Mouse (Mus musculus) ES-Bruce4 (cell line): ENCODE measurements at regions not wholly inside any gene's neighbourhood (a gene's known extent, or its start where the extent isn't known, plus 50 kb on each side); places are given as distances from the start of the nearest gene placed in this dataset.

Experiments
- H3K27ac ChIP-seq: 2 replicates; pipeline ENCODE4 v1.5.1; 2012; ENCODE audit warnings: low read length, inconsistent platforms; ENCODE audit not compliant: insufficient read depth
- H3K27me3 ChIP-seq: 2 replicates; pipeline ENCODE4 v1.6.1; 2012; ENCODE audit warnings: mild to moderate bottlenecking, low read length, inconsistent platforms; ENCODE audit not compliant: control insufficient read depth, poor library complexity, insufficient read depth, severe bottlenecking
- H3K36me3 ChIP-seq: 2 replicates; pipeline ENCODE4 v1.6.1; 2012; ENCODE audit warnings: inconsistent platforms, mild to moderate bottlenecking, low read length, moderate library complexity; ENCODE audit not compliant: control insufficient read depth, poor library complexity, insufficient read depth, severe bottlenecking
- H3K4me1 ChIP-seq: one replicate; pipeline ENCODE4 v1.8.1; 2011; ENCODE audit warnings: low read length; ENCODE audit not compliant: control insufficient read depth, insufficient read depth
- H3K4me3 ChIP-seq: 2 replicates; pipeline ENCODE4 v1.5.1; 2011; ENCODE audit warnings: low read depth, mild to moderate bottlenecking, low read length
- H3K9ac ChIP-seq: 2 replicates; pipeline ENCODE4 v1.6.1; 2012; ENCODE audit warnings: low read depth, mild to moderate bottlenecking, inconsistent platforms; ENCODE audit not compliant: poor library complexity, severe bottlenecking
- H3K9me3 ChIP-seq: replicated peaks from 2 replicates; pipeline ENCODE4 v1.6.1; 2012; ENCODE audit warnings: mild to moderate bottlenecking, low read length, inconsistent platforms; ENCODE audit not compliant: control insufficient read depth, poor library complexity, insufficient read depth, severe bottlenecking
- CTCF ChIP-seq: IDR thresholded peaks from one replicate; pipeline ENCODE4 v1.8.1; 2011; ENCODE audit warnings: low read depth, low read length
- EP300 ChIP-seq: IDR thresholded peaks from 2 replicates; pipeline ENCODE4 v1.6.1; 2011; ENCODE audit warnings: low read depth, low read length; ENCODE audit not compliant: insufficient read depth
- POLR2A ChIP-seq: IDR thresholded peaks from one replicate; pipeline ENCODE4 v1.8.1; 2011; ENCODE audit warnings: low read length; ENCODE audit not compliant: insufficient read depth

GRCm38 (mm10) chr13:28790381-28790780 is 163.1 kb downstream of the Sox4 start:
- no peaks in the 10 kb centered on the region for H3K36me3 ChIP-seq
- H3K27ac ChIP-seq, result no peak overlapping the region
- no peak overlapping the region for H3K4me3 ChIP-seq
- H3K9ac ChIP-seq, result no peak overlapping the region
- TF ChIP-seq CTCF, result no peak
- TF ChIP-seq POLR2A, result no peak
- no peak for TF ChIP-seq EP300
- H3K9me3 ChIP-seq, result no peaks in the 10 kb centered on the region
- H3K4me1 ChIP-seq, result no peaks in the 10 kb centered on the region
- H3K27me3 ChIP-seq, result no peaks in the 10 kb centered on the region

DNA sequence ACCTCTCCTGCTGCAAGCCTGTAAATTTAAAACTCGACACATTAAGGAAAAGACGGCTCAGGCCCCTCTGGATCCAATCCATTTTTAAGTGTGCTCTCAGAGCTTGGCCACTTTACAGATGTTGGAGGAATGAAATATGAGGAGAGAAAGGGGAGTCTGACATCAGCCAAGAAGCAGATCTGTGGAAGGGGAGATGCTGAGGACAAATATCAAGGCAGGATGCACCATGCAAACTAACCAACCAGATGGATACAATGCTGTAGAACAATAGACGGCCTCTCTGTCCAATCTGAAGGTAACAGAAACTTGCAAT is 166.2 kb downstream of the Sox4 start:
- Histone ChIP-seq H3K9ac (no peak overlapping the region), H3K4me1 (no peaks in the 10 kb centered on the region), H3K4me3 (no peak overlapping the region), H3K36me3 (no peaks in the 10 kb centered on the region), H3K9me3 (no peaks in the 10 kb centered on the region), H3K27ac (peak overlapping the region; percentile 19; the same call in 1 of the 2 replicates), H3K27me3 (no peaks in the 10 kb centered on the region)
- TF ChIP-seq EP300 (no peak), POLR2A (no peak), CTCF (no peak)

DNA sequence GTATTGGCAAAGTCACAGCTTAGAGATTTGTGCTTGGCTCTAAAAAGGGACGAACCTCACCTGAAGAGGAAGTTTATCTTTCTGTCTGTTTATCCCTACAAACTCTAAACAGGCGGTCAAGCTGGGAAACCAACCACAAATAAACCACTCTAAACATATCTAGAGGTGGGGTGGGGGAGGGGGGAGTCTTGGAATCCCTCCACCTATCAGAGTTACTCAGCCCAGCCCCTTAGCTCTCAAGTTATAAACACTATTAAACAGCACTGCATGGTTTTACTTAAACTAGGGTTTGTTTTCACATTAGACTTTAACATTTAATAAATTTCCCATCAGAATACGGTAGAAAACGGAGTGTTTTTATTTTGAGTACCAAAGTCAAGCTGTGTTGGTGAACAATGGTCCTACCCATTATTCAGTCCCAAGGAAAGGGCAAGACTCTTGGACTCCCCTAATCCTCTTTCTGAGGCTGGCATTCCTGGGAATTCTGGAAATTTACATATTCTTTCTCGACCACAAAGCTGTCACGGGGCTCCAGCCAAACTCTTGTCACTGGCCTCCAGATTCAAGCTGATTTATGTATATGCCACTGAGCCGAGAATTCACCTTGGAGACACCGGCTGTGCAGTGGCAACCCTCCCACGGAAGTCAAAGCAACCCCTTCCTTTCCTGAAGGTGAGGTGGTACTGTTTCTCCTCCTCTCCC is 166.7 kb downstream of the Sox4 start:
- H3K4me1 ChIP-seq, result no peaks in the 10 kb centered on the region
- H3K4me3 ChIP-seq, result no peak overlapping the region
- peak overlapping the region; percentile 19 for H3K27ac ChIP-seq
- TF ChIP-seq POLR2A (no peak), CTCF (no peak), EP300 (no peak)
- H3K36me3 ChIP-seq, result no peaks in the 10 kb centered on the region
- no peaks in the 10 kb centered on the region for H3K27me3 ChIP-seq
- no peak overlapping the region for H3K9ac ChIP-seq
- no peaks in the 10 kb centered on the region for H3K9me3 ChIP-seq

DNA sequence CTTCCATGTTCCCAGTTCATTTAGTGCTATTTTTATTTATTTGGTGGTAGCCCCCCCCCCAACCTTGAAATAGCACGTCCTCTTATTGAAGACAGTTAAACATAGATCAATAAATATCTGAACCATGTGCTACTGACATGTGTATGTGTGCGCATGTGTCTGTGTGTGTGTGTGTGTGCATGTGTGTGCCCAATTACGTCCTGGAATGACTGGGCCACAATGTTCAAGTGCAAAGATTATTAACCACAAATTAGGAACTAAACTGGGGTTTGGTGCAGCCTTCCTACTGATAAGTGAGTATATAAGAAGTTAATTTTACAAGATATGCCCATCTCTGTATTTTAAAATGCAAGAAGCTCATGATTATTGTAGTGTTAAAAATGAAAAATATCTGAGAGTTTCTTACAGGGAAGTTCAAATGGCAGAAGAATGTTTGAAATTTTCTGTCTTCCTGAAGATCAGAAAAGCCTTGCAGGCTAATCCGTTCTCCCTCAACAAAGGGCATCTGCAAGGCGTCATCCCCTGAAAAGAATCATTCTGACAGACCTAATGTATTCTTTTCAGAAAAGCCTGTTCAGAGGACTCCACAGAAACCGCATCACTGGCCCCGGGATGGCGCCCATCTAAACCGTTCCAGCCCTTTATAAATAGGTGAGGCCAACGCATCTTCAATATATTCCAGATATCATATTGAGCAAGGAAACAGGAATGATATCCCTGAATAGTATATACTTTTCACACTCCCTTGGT is 170.8 kb downstream of the Sox4 start:
- Histone ChIP-seq H3K27me3 (no peaks in the 10 kb centered on the region), H3K9me3 (no peaks in the 10 kb centered on the region), H3K27ac (no peak overlapping the region), H3K4me1 (no peaks in the 10 kb centered on the region), H3K36me3 (no peaks in the 10 kb centered on the region), H3K4me3 (no peak overlapping the region), H3K9ac (no peak overlapping the region)
- TF ChIP-seq CTCF, result no peak
- no peak for TF ChIP-seq POLR2A
- TF ChIP-seq EP300, result no peak

DNA sequence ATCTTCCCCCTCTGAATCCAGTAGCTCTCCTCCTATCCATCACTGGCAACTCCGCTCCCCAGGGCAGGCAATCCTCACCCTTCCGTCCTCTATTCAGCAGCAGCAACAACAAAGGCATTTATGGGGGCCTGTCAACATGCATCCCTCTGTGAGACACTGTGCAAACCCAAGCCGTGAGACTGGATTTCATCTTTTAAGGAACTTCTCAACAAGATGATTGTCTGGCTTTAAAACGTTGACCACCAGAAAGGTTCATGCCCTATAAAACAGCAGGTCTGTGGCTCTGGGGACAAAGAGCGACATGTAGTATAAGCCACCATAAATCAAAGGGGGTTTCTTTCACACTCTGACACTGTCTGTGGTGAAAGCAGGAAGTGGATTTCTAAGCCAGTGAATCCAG is 171.4 kb downstream of the Sox4 start:
- no peak overlapping the region for H3K4me3 ChIP-seq
- no peaks in the 10 kb centered on the region for H3K4me1 ChIP-seq
- no peak overlapping the region for H3K9ac ChIP-seq

GRCm38 (mm10) chr13:28781660-28782059 is 171.9 kb downstream of the Sox4 start:
- TF ChIP-seq POLR2A (no peak), EP300 (no peak), CTCF (no peak)
- 0 out of 2 replicates have a peak overlapping the region, but pooled peaks have one; percentile 4 for H3K27ac ChIP-seq
- no peak overlapping the region for H3K4me3 ChIP-seq
- H3K4me1 ChIP-seq, result no peaks in the 10 kb centered on the region
- H3K36me3 ChIP-seq, result no peaks in the 10 kb centered on the region
- H3K27me3 ChIP-seq, result no peaks in the 10 kb centered on the region
- H3K9me3 ChIP-seq, result no peaks in the 10 kb centered on the region
- H3K9ac ChIP-seq, result no peak overlapping the region

More for the DNA sequence above, 171.4 kb downstream of the Sox4 start:
- Histone ChIP-seq H3K36me3 (no peaks in the 10 kb centered on the region), H3K27me3 (no peaks in the 10 kb centered on the region), H3K27ac (0 out of 2 replicates have a peak overlapping the region, but pooled peaks have one; percentile 4), H3K9me3 (no peaks in the 10 kb centered on the region)
- TF ChIP-seq POLR2A, result no peak
- TF ChIP-seq CTCF, result no peak
- TF ChIP-seq EP300, result no peak
